Mouse (Mus musculus) E14TG2a.4 (cell line): Measurements from ENCODE around the gene Pla2g5.

Experiments used
- CTCF ChIP-seq: conservative IDR thresholded peaks from 2 replicates; pipeline ENCODE4 v1.5.1; 2014; ENCODE audit warnings: low read length
- POU5F1 ChIP-seq: IDR thresholded peaks from 2 replicates; pipeline ENCODE4 v1.6.1; 2014; ENCODE audit warnings: low read length, borderline replicate concordance

- TF ChIP-seq CTCF: no peak
- no peak for TF ChIP-seq POU5F1
Measured at GRCm38 (mm10) chr4:138780300-138780699, 83.0 kb downstream of the Pla2g5 start.
